Mouse (Mus musculus): ENCODE data around the gene Kazn. TPM values are rescaled to one million over a fixed set of nuclear protein-coding genes. Genes with fewer than 3 reads are reported as not detected.
A peak's percentile ranks its signal among the peaks of the same experiment; 100 is the strongest.

Kazn gene
- polyA plus RNA-seq, 1 experiment from 2014 or later = 17.9 TPM

GRCm38 (mm10) chr4:142080901-142081630 is 158.1 kb downstream of the Kazn start:
- no peaks in the 10 kb centered on the region for H3K9me3 ChIP-seq (ENCODE audit: control insufficient read depth, low read length)
- ATAC-seq (ENCODE audit: low read depth) = 0 out of 2 replicates have a peak, but pooled peaks have one; percentile 8

GRCm38 (mm10) chr4:142080487-142080767 is 158.8 kb downstream of the Kazn start:
- WGBS = 70% methylated on average over 4 of the region's 4 CpGs
- no peak for ATAC-seq (ENCODE audit: low read depth)

More at GRCm38 (mm10) chr4:142080901-142081630, 158.1 kb downstream of the Kazn start:
- 45% methylated on average over 12 of the region's 18 CpGs for WGBS
- Histone ChIP-seq H3K4me1 (ENCODE audit: control insufficient read depth, insufficient read depth, low read length) (peaks cover 14% of the 10 kb centered on the region), H3K27me3 (ENCODE audit: control insufficient read depth, insufficient read depth, low read length) (peaks cover 10% of the 10 kb centered on the region; the same call in 1 of the 2 replicates), H3K9ac (replicated peaks; ENCODE audit: low read depth, low read length) (no peak overlapping the region), H3K36me3 (ENCODE audit: control insufficient read depth, insufficient read depth, low read length) (no peaks in the 10 kb centered on the region), H3K4me3 (ENCODE audit: low read depth, low read length) (no peak overlapping the region), H3K4me2 (ENCODE audit: low read depth, low read length) (0 out of 2 replicates have a peak overlapping the region, but pooled peaks have one; percentile 6), H3K27ac (ENCODE audit: low read depth, low read length) (no peak overlapping the region)

GRCm38 (mm10) chr4:142079629-142080486 is 159.3 kb downstream of the Kazn start:
- Histone ChIP-seq H3K27me3 (ENCODE audit: control insufficient read depth, insufficient read depth, low read length) (peaks cover 7% of the 10 kb centered on the region; the same call in 1 of the 2 replicates), H3K9ac (replicated peaks; ENCODE audit: low read depth, low read length) (no peak overlapping the region), H3K4me1 (ENCODE audit: control insufficient read depth, insufficient read depth, low read length) (peaks cover 14% of the 10 kb centered on the region), H3K9me3 (ENCODE audit: control insufficient read depth, low read length) (no peaks in the 10 kb centered on the region), H3K4me2 (ENCODE audit: low read depth, low read length) (no peak overlapping the region), H3K4me3 (ENCODE audit: low read depth, low read length) (no peak overlapping the region), H3K36me3 (ENCODE audit: control insufficient read depth, insufficient read depth, low read length) (no peaks in the 10 kb centered on the region), H3K27ac (ENCODE audit: low read depth, low read length) (no peak overlapping the region)
- WGBS = 87% methylated on average over 14 of the region's 14 CpGs
- ATAC-seq (ENCODE audit: low read depth) = no peak

More at GRCm38 (mm10) chr4:142080487-142080767, 158.8 kb downstream of the Kazn start:
- Histone ChIP-seq H3K36me3 (ENCODE audit: control insufficient read depth, insufficient read depth, low read length) (no peaks in the 10 kb centered on the region), H3K27me3 (ENCODE audit: control insufficient read depth, insufficient read depth, low read length) (peaks cover 10% of the 10 kb centered on the region; the same call in 1 of the 2 replicates), H3K4me3 (ENCODE audit: low read depth, low read length) (no peak overlapping the region), H3K4me1 (ENCODE audit: control insufficient read depth, insufficient read depth, low read length) (peaks cover 14% of the 10 kb centered on the region), H3K4me2 (ENCODE audit: low read depth, low read length) (no peak overlapping the region), H3K9me3 (ENCODE audit: control insufficient read depth, low read length) (no peaks in the 10 kb centered on the region), H3K27ac (ENCODE audit: low read depth, low read length) (no peak overlapping the region), H3K9ac (replicated peaks; ENCODE audit: low read depth, low read length) (no peak overlapping the region)

GRCm38 (mm10) chr4:142077572-142078271 is 161.5 kb downstream of the Kazn start:
- H3K27me3 ChIP-seq (ENCODE audit: control insufficient read depth, insufficient read depth, low read length) = no peaks in the 10 kb centered on the region
- no peak for ATAC-seq (ENCODE audit: low read depth)
- H3K36me3 ChIP-seq (ENCODE audit: control insufficient read depth, insufficient read depth, low read length) = no peaks in the 10 kb centered on the region
- H3K4me2 ChIP-seq (ENCODE audit: low read depth, low read length) = no peak overlapping the region
- H3K9ac ChIP-seq (replicated peaks; ENCODE audit: low read depth, low read length) = no peak overlapping the region
- no peaks in the 10 kb centered on the region for H3K9me3 ChIP-seq (ENCODE audit: control insufficient read depth, low read length)
- WGBS = 54% methylated on average over 18 of the region's 18 CpGs
- H3K27ac ChIP-seq (ENCODE audit: low read depth, low read length) = no peak overlapping the region
- no peak overlapping the region for H3K4me3 ChIP-seq (ENCODE audit: low read depth, low read length)
- H3K4me1 ChIP-seq (ENCODE audit: control insufficient read depth, insufficient read depth, low read length) = peaks cover 7% of the 10 kb centered on the region; the same call in 1 of the 2 replicates

- Histone ChIP-seq H3K27ac (ENCODE audit: low read depth, low read length) (no peak overlapping the region), H3K27me3 (ENCODE audit: control insufficient read depth, insufficient read depth, low read length) (no peaks in the 10 kb centered on the region), H3K4me2 (ENCODE audit: low read depth, low read length) (no peak overlapping the region), H3K4me1 (ENCODE audit: control insufficient read depth, insufficient read depth, low read length) (peaks cover 7% of the 10 kb centered on the region; the same call in 1 of the 2 replicates), H3K36me3 (ENCODE audit: control insufficient read depth, insufficient read depth, low read length) (no peaks in the 10 kb centered on the region), H3K9me3 (ENCODE audit: control insufficient read depth, low read length) (no peaks in the 10 kb centered on the region), H3K4me3 (ENCODE audit: low read depth, low read length) (no peak overlapping the region), H3K9ac (replicated peaks; ENCODE audit: low read depth, low read length) (no peak overlapping the region)
- ATAC-seq (ENCODE audit: low read depth) = no peak
- WGBS = 58% methylated on average over 1 of the region's 1 CpGs
These were observed 162.3 kb downstream of the Kazn start for GRCm38 (mm10) chr4:142076883-142077282.

GRCm38 (mm10) chr4:142075931-142076330 is 163.3 kb downstream of the Kazn start:
- 90% methylated on average over 11 of the region's 11 CpGs for WGBS
- H3K27me3 ChIP-seq (ENCODE audit: control insufficient read depth, insufficient read depth, low read length) = no peaks in the 10 kb centered on the region
- H3K4me1 ChIP-seq (ENCODE audit: control insufficient read depth, insufficient read depth, low read length) = peaks cover 6% of the 10 kb centered on the region; the same call in 1 of the 2 replicates
- no peak overlapping the region for H3K9ac ChIP-seq (replicated peaks; ENCODE audit: low read depth, low read length)
- H3K4me3 ChIP-seq (ENCODE audit: low read depth, low read length) = no peak overlapping the region
- no peaks in the 10 kb centered on the region for H3K9me3 ChIP-seq (ENCODE audit: control insufficient read depth, low read length)
- H3K4me2 ChIP-seq (ENCODE audit: low read depth, low read length) = no peak overlapping the region
- ATAC-seq (ENCODE audit: low read depth) = no peak
- H3K36me3 ChIP-seq (ENCODE audit: control insufficient read depth, insufficient read depth, low read length) = no peaks in the 10 kb centered on the region
- no peak overlapping the region for H3K27ac ChIP-seq (ENCODE audit: low read depth, low read length)

- H3K4me3 ChIP-seq (ENCODE audit: low read depth, low read length) = no peak overlapping the region
- H3K4me2 ChIP-seq (ENCODE audit: low read depth, low read length) = no peak overlapping the region
- H3K9me3 ChIP-seq (ENCODE audit: control insufficient read depth, low read length) = no peaks in the 10 kb centered on the region
- H3K27me3 ChIP-seq (ENCODE audit: control insufficient read depth, insufficient read depth, low read length) = 0 out of 2 replicates have a peak, but pooled peaks cover under 1% of the 10 kb centered on the region
- H3K4me1 ChIP-seq (ENCODE audit: control insufficient read depth, insufficient read depth, low read length) = no peaks in the 10 kb centered on the region
- no peaks in the 10 kb centered on the region for H3K36me3 ChIP-seq (ENCODE audit: control insufficient read depth, insufficient read depth, low read length)
- WGBS = 68% methylated on average over 13 of the region's 13 CpGs
- H3K27ac ChIP-seq (ENCODE audit: low read depth, low read length) = no peak overlapping the region
- no peak overlapping the region for H3K9ac ChIP-seq (replicated peaks; ENCODE audit: low read depth, low read length)
- no peak for ATAC-seq (ENCODE audit: low read depth)
These were observed 165.0 kb downstream of the Kazn start for GRCm38 (mm10) chr4:142074060-142074732.

- ATAC-seq (ENCODE audit: low read depth) = no peak
- no peak overlapping the region for H3K4me3 ChIP-seq (ENCODE audit: low read depth, low read length)
- 0 out of 2 replicates have a peak, but pooled peaks cover 2% of the 10 kb centered on the region for H3K27me3 ChIP-seq (ENCODE audit: control insufficient read depth, insufficient read depth, low read length)
- H3K4me2 ChIP-seq (ENCODE audit: low read depth, low read length) = no peak overlapping the region
- WGBS = 13% methylated on average over 18 of the region's 18 CpGs
- H3K36me3 ChIP-seq (ENCODE audit: control insufficient read depth, insufficient read depth, low read length) = no peaks in the 10 kb centered on the region
- no peak overlapping the region for H3K27ac ChIP-seq (ENCODE audit: low read depth, low read length)
- H3K9me3 ChIP-seq (ENCODE audit: control insufficient read depth, low read length) = no peaks in the 10 kb centered on the region
- peaks cover 1% of the 10 kb centered on the region; the same call in 1 of the 2 replicates for H3K4me1 ChIP-seq (ENCODE audit: control insufficient read depth, insufficient read depth, low read length)
- no peak overlapping the region for H3K9ac ChIP-seq (replicated peaks; ENCODE audit: low read depth, low read length)
These were observed 167.8 kb downstream of the Kazn start for GRCm38 (mm10) chr4:142071243-142071991.

All from neural tube, embryonic 14.5 days (tissue).